Mouse (Mus musculus): ENCODE data around the gene Gadd45g. TPM values are rescaled to one million over a fixed set of nuclear protein-coding genes. Genes with fewer than 3 reads are reported as not detected.

Gadd45g gene
- polyA plus RNA-seq, 1 experiment from 2014 or later: 145 TPM

DNA sequence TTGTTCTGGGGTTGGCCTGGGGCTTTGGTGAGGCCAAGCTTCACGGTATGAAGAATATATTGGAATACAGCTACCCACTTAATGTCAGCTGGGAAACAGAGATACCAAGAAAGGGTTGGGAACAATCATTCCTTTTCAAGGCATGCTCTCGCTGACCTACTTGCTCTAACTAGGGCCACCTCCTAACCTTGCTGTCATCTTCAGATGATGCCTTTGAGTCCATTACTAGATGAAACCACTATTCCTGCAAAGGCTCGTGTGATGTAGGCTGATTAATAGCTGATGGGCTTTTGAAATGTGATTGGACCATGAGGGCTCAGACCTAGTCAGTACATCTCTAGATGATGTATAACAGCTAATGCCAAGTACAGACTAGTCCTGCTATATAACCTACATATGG is 33.1 kb downstream of the Gadd45g start:
- no peaks in the 10 kb centered on the region for H3K4me1 ChIP-seq
- WGBS: 91% methylated on average over 3 of the region's 3 CpGs
- H3K27ac ChIP-seq (replicated peaks): no peak overlapping the region
- no peak overlapping the region for H3K9ac ChIP-seq (replicated peaks)
- no peaks in the 10 kb centered on the region for H3K36me3 ChIP-seq
- no peak for ATAC-seq (replicated peaks)
- H3K27me3 ChIP-seq: no peaks in the 10 kb centered on the region
- H3K4me2 ChIP-seq (replicated peaks): no peak overlapping the region
- no peaks in the 10 kb centered on the region for H3K9me3 ChIP-seq
- H3K4me3 ChIP-seq: no peak overlapping the region

DNA sequence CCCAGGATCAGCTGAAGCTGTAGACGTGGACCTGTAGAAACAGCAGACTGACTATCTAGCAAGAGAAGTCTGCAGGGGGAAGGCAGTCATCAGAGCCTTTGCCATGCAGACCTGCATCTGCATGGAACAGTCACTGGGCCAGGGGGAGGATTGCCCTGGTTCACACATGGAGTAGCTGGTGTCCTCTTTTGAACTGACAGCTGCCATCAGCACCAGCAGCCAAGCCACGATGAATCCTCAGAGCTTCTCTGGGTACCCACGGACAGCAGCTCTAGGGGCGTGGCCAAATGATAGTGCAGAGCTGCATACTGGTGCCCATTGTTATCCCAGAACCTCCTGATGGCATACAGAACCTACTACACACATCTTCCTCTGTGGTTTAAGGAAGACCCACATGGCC is 33.5 kb downstream of the Gadd45g start:
- Histone ChIP-seq H3K9me3 (no peaks in the 10 kb centered on the region), H3K9ac (replicated peaks) (no peak overlapping the region), H3K36me3 (no peaks in the 10 kb centered on the region), H3K4me2 (replicated peaks) (no peak overlapping the region), H3K27me3 (no peaks in the 10 kb centered on the region), H3K4me3 (no peak overlapping the region), H3K27ac (replicated peaks) (no peak overlapping the region), H3K4me1 (no peaks in the 10 kb centered on the region)
- 85% methylated on average over 4 of the region's 4 CpGs for WGBS
- ATAC-seq (replicated peaks): no peak

DNA sequence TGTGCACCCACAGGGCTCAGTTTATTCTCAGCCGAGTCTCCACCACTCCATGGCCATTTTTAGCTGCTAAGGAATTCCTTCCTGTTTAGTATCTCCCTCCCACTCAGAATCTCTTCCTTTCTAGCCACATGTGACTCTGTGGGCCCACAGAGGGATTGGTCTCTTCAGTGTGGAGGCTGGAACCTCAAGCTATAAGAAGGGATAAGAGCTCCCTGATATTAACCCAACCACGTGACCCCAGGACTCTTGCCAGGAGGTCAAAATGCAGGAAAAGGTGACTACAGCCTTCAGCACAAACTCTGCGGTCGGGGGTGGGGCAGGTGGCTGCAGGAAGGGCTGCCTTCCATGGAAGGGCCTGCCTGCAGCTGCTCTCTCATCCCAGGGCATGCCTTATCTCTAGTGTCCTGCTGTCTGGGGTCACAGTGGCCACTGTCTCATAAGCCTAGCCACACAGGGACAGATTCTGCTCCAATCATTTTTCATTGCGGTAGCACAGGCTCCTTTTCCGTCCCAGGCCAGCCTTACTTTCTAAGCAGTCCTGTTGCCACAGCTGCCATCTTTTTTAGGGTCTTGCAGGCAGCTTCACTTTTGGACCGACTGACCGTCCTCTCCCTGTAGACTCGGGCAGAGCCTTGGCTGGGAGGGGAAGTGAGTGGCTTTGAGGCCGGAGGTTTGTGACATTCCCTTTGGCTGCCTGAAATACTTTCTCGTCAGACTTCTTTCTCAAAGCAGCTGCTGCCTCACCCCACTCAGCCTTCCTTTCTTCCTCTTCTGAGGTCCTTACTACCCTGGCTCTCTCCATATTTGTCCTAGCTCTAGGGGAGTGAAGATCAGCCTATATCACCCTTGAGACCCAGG is 35.0 kb downstream of the Gadd45g start:
- H3K9me3 ChIP-seq: no peaks in the 10 kb centered on the region
- no peaks in the 10 kb centered on the region for H3K4me1 ChIP-seq
- no peaks in the 10 kb centered on the region for H3K36me3 ChIP-seq
- WGBS: 75% methylated on average over 11 of the region's 11 CpGs
- H3K9ac ChIP-seq (replicated peaks): no peak overlapping the region
- no peaks in the 10 kb centered on the region for H3K27me3 ChIP-seq
- H3K4me3 ChIP-seq: no peak overlapping the region
- no peak overlapping the region for H3K4me2 ChIP-seq (replicated peaks)
- ATAC-seq (replicated peaks): no peak
- H3K27ac ChIP-seq (replicated peaks): no peak overlapping the region

DNA sequence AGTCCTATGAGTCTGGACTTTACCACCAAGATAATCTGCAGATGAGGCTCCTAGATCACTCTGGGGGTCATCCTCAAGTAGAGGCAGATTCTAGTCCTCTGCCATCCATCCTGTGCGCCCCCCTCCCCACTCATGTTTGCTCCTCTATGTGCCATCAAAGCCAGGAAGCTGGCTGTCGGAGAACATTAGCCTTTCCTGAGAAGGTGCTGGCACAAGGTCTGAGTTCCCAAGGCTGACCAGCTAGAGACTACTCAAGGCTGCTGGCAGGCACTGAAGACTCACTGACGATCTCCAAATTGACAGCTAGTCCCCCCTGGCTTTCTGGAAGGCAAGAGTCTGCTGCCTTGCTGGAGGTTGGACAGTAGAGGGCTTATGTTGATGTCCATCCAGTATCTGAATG is 35.7 kb downstream of the Gadd45g start:
- ATAC-seq (replicated peaks): no peak
- H3K4me2 ChIP-seq (replicated peaks): no peak overlapping the region
- H3K4me3 ChIP-seq: no peak overlapping the region
- H3K4me1 ChIP-seq: no peaks in the 10 kb centered on the region
- H3K36me3 ChIP-seq: no peaks in the 10 kb centered on the region
- H3K9ac ChIP-seq (replicated peaks): no peak overlapping the region
- H3K27ac ChIP-seq (replicated peaks): no peak overlapping the region
- H3K9me3 ChIP-seq: no peaks in the 10 kb centered on the region
- 91% methylated on average over 3 of the region's 3 CpGs for WGBS
- H3K27me3 ChIP-seq: no peaks in the 10 kb centered on the region

DNA sequence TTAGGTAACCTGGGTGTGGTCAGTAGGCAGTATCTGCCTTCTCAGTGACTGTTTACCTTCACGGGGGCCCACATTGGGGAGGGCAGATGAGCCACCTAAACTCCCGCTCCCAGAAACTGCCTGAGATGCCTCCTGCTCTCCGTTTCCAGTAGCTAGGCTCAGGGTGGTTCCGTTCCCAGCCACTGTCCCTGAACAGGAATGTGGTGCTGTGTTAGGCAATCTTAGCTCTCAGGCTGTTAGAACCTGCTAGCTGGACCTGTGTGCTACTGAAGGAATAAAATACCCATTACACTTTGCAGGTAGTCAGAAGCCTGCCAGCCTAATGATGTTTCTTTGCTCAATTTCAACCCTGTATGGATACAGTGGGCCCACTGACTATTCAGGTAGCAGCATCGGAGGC is 37.8 kb downstream of the Gadd45g start:
- Histone ChIP-seq H3K4me3 (no peak overlapping the region), H3K9me3 (no peaks in the 10 kb centered on the region), H3K4me2 (replicated peaks) (no peak overlapping the region), H3K9ac (replicated peaks) (no peak overlapping the region), H3K27me3 (no peaks in the 10 kb centered on the region), H3K36me3 (no peaks in the 10 kb centered on the region), H3K4me1 (no peaks in the 10 kb centered on the region), H3K27ac (replicated peaks) (no peak overlapping the region)
- no peak for ATAC-seq (replicated peaks)
- WGBS: 78% methylated on average over 5 of the region's 5 CpGs

DNA sequence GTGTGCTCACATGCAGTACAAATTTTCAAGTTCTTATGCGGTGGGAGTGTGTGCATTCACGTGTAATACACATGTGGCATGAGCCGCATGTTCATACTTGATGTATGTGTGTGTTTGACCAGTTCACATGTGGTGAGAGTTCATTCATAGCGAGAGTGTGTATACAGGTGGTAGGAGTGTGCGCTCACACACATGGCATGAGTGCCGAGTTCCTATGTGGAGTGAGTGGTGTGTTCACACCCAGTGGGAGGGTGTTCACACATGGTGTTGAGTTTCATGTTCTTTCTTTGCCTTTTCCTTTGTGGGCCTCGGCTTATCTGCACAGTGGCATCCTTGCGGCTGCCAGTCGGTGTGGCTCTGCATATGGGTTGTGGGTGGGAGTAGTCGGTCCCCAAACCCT is 39.1 kb downstream of the Gadd45g start:
- Histone ChIP-seq H3K4me2 (replicated peaks) (no peak overlapping the region), H3K9ac (replicated peaks) (no peak overlapping the region), H3K4me3 (no peak overlapping the region), H3K27me3 (no peaks in the 10 kb centered on the region), H3K36me3 (no peaks in the 10 kb centered on the region), H3K4me1 (no peaks in the 10 kb centered on the region), H3K27ac (replicated peaks) (no peak overlapping the region), H3K9me3 (no peaks in the 10 kb centered on the region)
- ATAC-seq (replicated peaks): no peak
- WGBS: 88% methylated on average over 10 of the region's 10 CpGs

DNA sequence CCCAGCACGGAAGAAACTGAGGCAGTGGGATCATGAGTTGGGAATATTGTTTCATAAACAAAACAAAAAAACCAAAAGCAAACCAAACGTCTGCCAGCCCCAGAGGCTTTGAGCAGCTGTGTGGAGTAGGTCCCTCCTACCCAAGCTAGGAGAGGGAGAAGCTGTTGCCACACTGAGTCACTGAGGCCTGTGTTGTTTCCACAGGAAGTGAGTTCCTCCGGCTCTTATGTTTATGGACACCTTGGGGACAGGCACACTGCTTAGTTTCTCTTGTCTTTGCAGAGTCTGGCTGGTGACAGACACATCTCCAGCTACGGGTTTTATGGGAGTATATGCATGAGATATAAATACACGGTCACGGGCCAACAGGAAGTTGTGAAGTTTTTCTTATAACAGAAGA is 39.6 kb downstream of the Gadd45g start:
- no peak overlapping the region for H3K4me2 ChIP-seq (replicated peaks)
- no peak overlapping the region for H3K4me3 ChIP-seq
- H3K36me3 ChIP-seq: no peaks in the 10 kb centered on the region
- ATAC-seq (replicated peaks): no peak
- no peak overlapping the region for H3K27ac ChIP-seq (replicated peaks)
- H3K27me3 ChIP-seq: no peaks in the 10 kb centered on the region
- H3K9ac ChIP-seq (replicated peaks): no peak overlapping the region
- H3K9me3 ChIP-seq: no peaks in the 10 kb centered on the region
- H3K4me1 ChIP-seq: no peaks in the 10 kb centered on the region
- 84% methylated on average over 6 of the region's 6 CpGs for WGBS

DNA sequence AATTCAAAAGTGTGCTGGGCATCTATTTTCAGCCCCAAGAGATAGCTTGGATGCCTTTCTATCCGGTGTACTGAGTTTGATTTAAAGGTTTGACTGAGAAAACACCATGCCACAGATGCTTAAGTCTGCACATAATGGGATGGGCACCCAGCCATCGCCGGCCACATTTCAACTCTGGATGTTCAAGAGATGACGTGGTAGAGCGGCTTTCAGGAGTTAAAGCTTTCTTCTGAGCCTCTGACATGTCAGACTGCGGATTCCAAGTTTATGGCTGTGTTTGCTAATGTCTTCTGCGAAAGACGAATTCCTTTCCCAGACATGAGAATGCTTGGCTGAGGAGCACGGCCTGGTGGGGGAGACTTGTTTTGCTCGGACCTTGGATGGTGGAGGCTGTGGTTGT is 40.2 kb downstream of the Gadd45g start:
- Histone ChIP-seq H3K9me3 (no peaks in the 10 kb centered on the region), H3K4me2 (replicated peaks) (no peak overlapping the region), H3K27ac (replicated peaks) (no peak overlapping the region), H3K9ac (replicated peaks) (no peak overlapping the region), H3K36me3 (no peaks in the 10 kb centered on the region), H3K27me3 (no peaks in the 10 kb centered on the region), H3K4me1 (no peaks in the 10 kb centered on the region), H3K4me3 (no peak overlapping the region)
- no peak for ATAC-seq (replicated peaks)
- 85% methylated on average over 10 of the region's 10 CpGs for WGBS

DNA sequence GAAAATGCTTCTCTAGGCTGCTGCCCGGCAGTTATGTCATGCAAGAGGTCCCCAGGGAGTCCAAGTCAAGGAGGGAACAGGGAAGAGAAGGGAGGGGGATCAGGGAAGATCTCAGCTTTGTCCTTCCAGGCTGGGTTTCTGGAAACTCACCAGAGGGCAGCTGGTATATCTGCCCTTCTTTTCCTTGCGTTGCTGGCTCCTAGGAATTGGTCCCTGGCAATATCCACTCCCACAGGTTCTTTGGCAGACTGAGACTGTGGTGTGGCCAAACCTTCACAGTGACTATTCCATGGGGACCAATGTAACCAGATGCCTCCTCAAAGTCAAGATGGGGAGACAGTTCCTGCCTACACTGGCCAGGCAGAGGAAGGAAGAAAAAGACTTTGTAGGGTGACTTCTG is 41.9 kb downstream of the Gadd45g start:
- no peak overlapping the region for H3K4me3 ChIP-seq
- no peaks in the 10 kb centered on the region for H3K4me1 ChIP-seq
- no peak for ATAC-seq (replicated peaks)
- H3K9ac ChIP-seq (replicated peaks): no peak overlapping the region
- H3K27ac ChIP-seq (replicated peaks): no peak overlapping the region
- H3K9me3 ChIP-seq: no peaks in the 10 kb centered on the region
- H3K36me3 ChIP-seq: no peaks in the 10 kb centered on the region
- WGBS: 75% methylated on average over 2 of the region's 2 CpGs
- no peak overlapping the region for H3K4me2 ChIP-seq (replicated peaks)
- H3K27me3 ChIP-seq: no peaks in the 10 kb centered on the region

DNA sequence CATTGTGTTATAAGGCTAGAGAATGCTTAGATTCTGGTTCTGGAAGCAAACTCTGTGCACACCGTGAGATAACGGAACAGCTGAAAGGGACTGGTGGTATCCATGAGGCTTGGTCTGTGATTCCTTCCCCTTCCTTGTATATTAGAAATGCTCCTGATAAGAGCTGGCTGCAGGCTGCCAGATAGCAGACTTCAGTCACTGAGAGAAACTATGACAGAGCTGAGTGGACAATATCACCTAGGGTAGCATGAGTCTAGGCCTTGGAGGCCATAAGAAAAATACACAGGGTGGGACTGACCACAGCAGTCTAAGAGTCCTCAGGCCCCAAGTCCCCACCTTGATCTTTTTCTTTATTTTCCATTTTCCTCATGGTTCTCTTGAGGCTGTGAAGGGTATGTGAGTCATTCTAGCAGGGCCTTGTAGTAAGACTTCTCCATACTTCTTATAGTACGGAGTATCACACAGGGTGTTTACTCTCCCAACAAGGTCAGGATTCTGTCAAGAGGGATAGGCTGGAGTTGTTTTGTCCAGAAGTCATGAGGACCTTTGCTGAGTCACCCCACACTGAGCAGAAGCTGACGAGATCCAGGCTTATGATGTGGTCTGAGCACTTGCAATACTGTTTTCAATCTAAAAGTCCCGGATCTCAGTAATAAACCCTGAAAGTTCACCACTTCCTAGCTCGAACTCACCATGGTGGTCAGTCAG is 45.5 kb downstream of the Gadd45g start:
- WGBS: 91% methylated on average over 6 of the region's 6 CpGs
- Histone ChIP-seq H3K4me1 (no peaks in the 10 kb centered on the region), H3K27me3 (no peaks in the 10 kb centered on the region), H3K27ac (replicated peaks) (no peak overlapping the region), H3K9ac (replicated peaks) (no peak overlapping the region), H3K36me3 (no peaks in the 10 kb centered on the region), H3K4me2 (replicated peaks) (no peak overlapping the region), H3K4me3 (no peak overlapping the region), H3K9me3 (peaks cover 8% of the 10 kb centered on the region; the same call in 1 of the 2 replicates)
- no peak for ATAC-seq (replicated peaks)

DNA sequence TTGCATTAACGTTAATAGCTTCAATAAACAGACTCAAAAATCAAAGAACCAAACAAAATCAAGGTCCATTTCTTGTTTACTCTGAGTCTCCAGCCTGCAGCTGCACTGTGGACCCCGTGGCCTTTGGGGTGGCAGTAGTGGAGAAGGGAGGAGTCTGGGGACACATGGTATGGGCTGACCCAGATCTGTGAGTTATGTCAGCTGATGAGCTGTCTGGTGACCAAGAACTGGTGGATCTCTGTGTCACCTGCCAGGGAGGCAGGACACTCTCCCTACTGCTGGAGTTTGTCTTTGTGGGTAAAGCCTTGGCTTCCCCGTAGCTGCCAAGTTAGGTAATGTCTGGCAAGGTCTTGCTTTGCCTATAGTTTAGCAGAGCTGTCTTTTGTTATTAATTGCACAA is 51.1 kb downstream of the Gadd45g start:
- Histone ChIP-seq H3K9ac (replicated peaks) (no peak overlapping the region), H3K27ac (replicated peaks) (no peak overlapping the region), H3K36me3 (no peaks in the 10 kb centered on the region), H3K9me3 (peaks cover 8% of the 10 kb centered on the region; the same call in 1 of the 2 replicates), H3K27me3 (no peaks in the 10 kb centered on the region), H3K4me2 (replicated peaks) (no peak overlapping the region), H3K4me1 (peaks cover 10% of the 10 kb centered on the region), H3K4me3 (no peak overlapping the region)
- 76% methylated on average over 3 of the region's 3 CpGs for WGBS
- ATAC-seq (replicated peaks): no peak
